Mouse (Mus musculus) kidney, adult 2 months (tissue): ENCODE data around the gene Rxrg.

Experiments
- CTCF ChIP-seq: fragments of 200-500 bp; conservative IDR thresholded peaks from 2 replicates; pipeline ENCODE4 v1.5.1; 2011; ENCODE audit warnings: low read depth, mild to moderate bottlenecking, control low read depth, low read length, moderate library complexity, mixed read lengths; ENCODE audit not compliant: insufficient read depth, insufficient read length
- POLR2A ChIP-seq: fragments of 200-500 bp; IDR thresholded peaks from one replicate; pipeline ENCODE4 v1.6.1; 2011; ENCODE audit warnings: low read depth, low read length, control low read depth

GRCm38 (mm10) chr1:167592175-167592574 lies 6.0 kb upstream of the Rxrg start:
- TF ChIP-seq CTCF: no peak
- TF ChIP-seq POLR2A: no peak
